Mouse (Mus musculus) retina, postnatal 1 day (tissue): ENCODE results near the gene Trak2.
"Not testable (repeated sequence)": the region's sequence is repeated elsewhere in the genome, so short reads cannot be mapped to it uniquely, and the experiment has no call there.

Source experiments
- DNase-seq: peaks from one replicate; pipeline ENCODE4 v3.0.0-alpha.2; 2012

Trak2 gene

GRCm38 (mm10) chr1:58885646-58886045 is 87.6 kb downstream of the Trak2 start:
- no peak for DNase-seq

- not testable (repeated sequence) for DNase-seq
Observed at GRCm38 (mm10) chr1:58883279-58883678, 90.0 kb downstream of the Trak2 start.

GRCm38 (mm10) chr1:58879291-58879690 is 93.9 kb downstream of the Trak2 start:
- DNase-seq: not testable (repeated sequence)

- DNase-seq: not testable (repeated sequence)
Observed at GRCm38 (mm10) chr1:58876500-58876899, 96.7 kb downstream of the Trak2 start.

- not testable (repeated sequence) for DNase-seq
Observed at GRCm38 (mm10) chr1:58860586-58860985, 112.6 kb downstream of the Trak2 start.

GRCm38 (mm10) chr1:58859738-58860365 is 113.4 kb downstream of the Trak2 start:
- not testable (repeated sequence) for DNase-seq

GRCm38 (mm10) chr1:58859131-58859530 is 114.1 kb downstream of the Trak2 start:
- DNase-seq: not testable (repeated sequence)

- DNase-seq: not testable (repeated sequence)
Observed at GRCm38 (mm10) chr1:58856811-58857210, 116.4 kb downstream of the Trak2 start.
